In genomic region chr1:171540694-171541093, GRCm38 (mm10) we compare ENCODE assay signal across 24 mouse cellular contexts. TPM values are rescaled to one million over a fixed set of nuclear protein-coding genes. Genes with fewer than 3 reads are reported as not detected.
"Had no signal": no experiment of that assay in that cellular context is flagged by ENCODE, and none has a peak within 500 bp of the region (broad histone marks: within the 10 kb centered on the region; RNA-seq: fewer than 3 reads in every experiment).

No protein-coding gene starts in this region.

- ATAC-seq: liver, postnatal 0 days; lung, postnatal 0 days; midbrain, embryonic 13.5 days; midbrain, embryonic 15.5 days had no signal

- H3K9ac ChIP-seq: liver, postnatal 0 days; lung, embryonic 15.5 days; midbrain, embryonic 13.5 days; midbrain, embryonic 15.5 days; neural tube, embryonic 12.5 days; stomach, embryonic 15.5 days had no signal

- H3K9me3 ChIP-seq: lung, embryonic 15.5 days; midbrain, embryonic 13.5 days; stomach, embryonic 15.5 days had no signal

- H3K27ac ChIP-seq: lung, embryonic 15.5 days; macrophage; midbrain, embryonic 13.5 days; midbrain, embryonic 15.5 days; neural tube, embryonic 12.5 days; stomach, embryonic 15.5 days; stomach, postnatal 0 days had no signal

- H3K36me3 ChIP-seq: lung, embryonic 15.5 days; midbrain, embryonic 13.5 days; midbrain, embryonic 15.5 days; neural tube, embryonic 12.5 days; stomach, embryonic 15.5 days had no signal

- DNase-seq: liver, postnatal 0 days; lung, adult 2 months; lung, postnatal 14 days; lung, postnatal 36 days; right cerebral cortex, postnatal 14 days; thymus, adult 2 months; thymus, postnatal 25 days; thymus, postnatal 4 days had no signal

- H3K4me3 ChIP-seq: lung, embryonic 15.5 days; midbrain, embryonic 13.5 days; midbrain, embryonic 15.5 days; neural tube, embryonic 12.5 days; stomach, embryonic 15.5 days had no signal

- H3K4me2 ChIP-seq: lung, embryonic 15.5 days; midbrain, embryonic 11.5 days; midbrain, embryonic 13.5 days; midbrain, embryonic 15.5 days; neural tube, embryonic 12.5 days; stomach, embryonic 15.5 days had no signal

- H3K27me3 ChIP-seq: lung, embryonic 15.5 days; megakaryocyte, embryonic 14.5 days; midbrain, embryonic 13.5 days; midbrain, embryonic 15.5 days; neural tube, embryonic 12.5 days; stomach, embryonic 15.5 days had no signal

- H3K4me1 ChIP-seq: lung, embryonic 15.5 days; midbrain, embryonic 13.5 days; midbrain, embryonic 15.5 days; neural tube, embryonic 12.5 days; stomach, embryonic 15.5 days had no signal

RNA-seq across cellular contexts. Expression of gene Itln1, which starts 5.6 kb away (rescaled TPM):
- total RNA-seq: megakaryocyte progenitor cell, adult 5-6 weeks; midbrain, postnatal 0 days; monocyte, adult 5-6 weeks; neutrophil, adult 5-6 weeks had no signal
- polyA plus RNA-seq: liver, postnatal 0 days; lung, embryonic 15.5 days; lung, postnatal 0 days; macrophage; midbrain, embryonic 11.5 days; midbrain, embryonic 13.5 days; midbrain, embryonic 15.5 days; midbrain, postnatal 0 days; neural tube, embryonic 12.5 days; neural tube, embryonic 14.5 days; urinary bladder, adult 2 months had no signal

RNA-seq across cellular contexts. Expression of gene Cd244a, which starts 18.3 kb away (rescaled TPM):
- total RNA-seq: midbrain, postnatal 0 days had no signal
- polyA plus RNA-seq: midbrain, embryonic 11.5 days; midbrain, embryonic 13.5 days; midbrain, embryonic 15.5 days; midbrain, postnatal 0 days; neural tube, embryonic 12.5 days; neural tube, embryonic 14.5 days had no signal
